Mouse (Mus musculus): ENCODE measurements around the gene Rexo5.

GRCm38 (mm10) chr7:119800991-119801390 is 7.2 kb downstream of the Rexo5 start:
- TF ChIP-seq CTCF (IDR thresholded peaks at IDR 0.05; ENCODE audit: low read depth, low read length) (no peak), POLR2A (IDR thresholded peaks at IDR 0.05; ENCODE audit: extremely low read depth, insufficient read depth, low read length) (no peak)

Data from liver, adult 2 months (tissue).